Mouse (Mus musculus) liver, embryonic 15.5 days (tissue): ENCODE data around the gene Ubn1. TPM values are rescaled to one million over a fixed set of nuclear protein-coding genes. Genes with fewer than 3 reads are reported as not detected.

Source experiments
- ATAC-seq: fragments of 200-750 bp; cut with Nextera tagmentation; 2 replicates; pipeline ENCODE4 v1.8.0; 2017; ENCODE audit warnings: moderate number of reproducible peaks, mild to moderate bottlenecking, moderate library complexity; ENCODE audit not compliant: insufficient read depth
- H3K27ac ChIP-seq: fragments of 300-500 bp; sonication (generic); replicated peaks from 2 replicates; pipeline ENCODE4 v1.5.1; 2015; ENCODE audit warnings: mild to moderate bottlenecking, inconsistent platforms
- H3K27me3 ChIP-seq: fragments of 300-500 bp; sonication (generic); 2 replicates; pipeline ENCODE4 v1.6.1; 2015; ENCODE audit warnings: mild to moderate bottlenecking, inconsistent platforms
- H3K36me3 ChIP-seq: fragments of 300-500 bp; sonication (generic); replicated peaks from 2 replicates; pipeline ENCODE4 v1.6.1; 2015; ENCODE audit warnings: moderate library complexity, mild to moderate bottlenecking, inconsistent platforms
- H3K4me1 ChIP-seq: fragments of 300-500 bp; sonication (generic); replicated peaks from 2 replicates; pipeline ENCODE4 v1.6.1; 2015; ENCODE audit warnings: inconsistent platforms
- H3K4me2 ChIP-seq: fragments of 300-500 bp; sonication (generic); 2 replicates; pipeline ENCODE4 v1.6.1; 2015; ENCODE audit warnings: moderate library complexity, mild to moderate bottlenecking, inconsistent platforms
- H3K4me3 ChIP-seq: fragments of 300-500 bp; sonication (generic); replicated peaks from 2 replicates; pipeline ENCODE4 v1.5.1; 2015; ENCODE audit warnings: mild to moderate bottlenecking, inconsistent platforms
- H3K9ac ChIP-seq: fragments of 300-500 bp; sonication (generic); 2 replicates; pipeline ENCODE4 v1.6.1; 2015; ENCODE audit warnings: moderate library complexity, mild to moderate bottlenecking, inconsistent platforms
- H3K9me3 ChIP-seq: fragments of 300-500 bp; sonication (generic); replicated peaks from 2 replicates; pipeline ENCODE4 v1.6.1; 2016; ENCODE audit warnings: inconsistent platforms
- WGBS: fragments of 180-500 bp; shearing (Covaris S2); methylation state at CpG from one replicate; pipeline ENCODE4 v1.1.7; 2015; ENCODE audit warnings: mixed read lengths; ENCODE audit not compliant: insufficient replicate concordance; 5-methylcytosine and 5-hydroxymethylcytosine counted together
- polyA plus RNA-seq: library from polyadenylated mRNA; unstranded; fragments of >200 nt; fragmentation: Nextera tagmentation; extraction: Ambion mirVana; gene quantifications from 2 replicates; pipeline ENCODE4 v1.2.1, GENCODE M21; 2015

Ubn1 gene
- polyA plus RNA-seq: 8.5 and 9.5 TPM in 2 replicates

- Histone ChIP-seq H3K4me3 (peak within 1 kb of the TSS; percentile 93), H3K4me1 (peaks cover 32% of the 10 kb centered on the region), H3K36me3 (peaks cover 42% of the 10 kb centered on the region), H3K27ac (peak within 1 kb of the TSS; percentile 98), H3K9ac (peak within 1 kb of the TSS; percentile 96), H3K9me3 (no peaks in the 10 kb centered on the region), H3K4me2 (peak within 1 kb of the TSS; percentile 84), H3K27me3 (no peaks in the 10 kb centered on the region)
- peak; percentile 96 for ATAC-seq
- WGBS: under 1% methylated on average over 56 of the region's 56 CpGs
These were observed at the start of gene Ubn1, which contains the start of gene Glyr1 for GRCm38 (mm10) chr16:5049774-5050234. Gene Ubn1, plus strand, starts transcription at chr16:5050057. Gene Glyr1, minus strand, starts transcription at chr16:5049863.

- Histone ChIP-seq H3K27me3 (0 out of 2 replicates have a peak, but pooled peaks cover 6% of the 10 kb centered on the region), H3K4me1 (peaks cover 7% of the 10 kb centered on the region; the same call in 1 of the 2 replicates), H3K4me3 (no peak overlapping the region), H3K4me2 (no peak overlapping the region), H3K9ac (no peak overlapping the region), H3K9me3 (no peaks in the 10 kb centered on the region), H3K27ac (no peak overlapping the region), H3K36me3 (no peaks in the 10 kb centered on the region)
- WGBS: 43% methylated on average over 3 of the region's 3 CpGs
- no peak for ATAC-seq
These were observed 49.2 kb upstream of the Ubn1 start for GRCm38 (mm10) chr16:5000611-5001010.

- peak within 1 kb of the TSS; percentile 45; the same call in 1 of the 2 replicates for H3K27ac ChIP-seq
- no peak within 1 kb of the TSS for H3K9ac ChIP-seq
These were observed 42.8 kb upstream of the Ubn1 start, which contains the start of gene Smim22 for GRCm38 (mm10) chr16:5007067-5007466. Gene Smim22, plus strand, starts transcription at chr16:5007288.

GRCm38 (mm10) chr16:5007492-5007891 is 42.4 kb upstream of the Ubn1 start:
- H3K4me2 ChIP-seq: peak overlapping the region; percentile 5; the same call in 1 of the 2 replicates
- H3K4me3 ChIP-seq: no peak overlapping the region
- H3K9me3 ChIP-seq: no peaks in the 10 kb centered on the region
- H3K36me3 ChIP-seq: 0 out of 2 replicates have a peak, but pooled peaks cover 3% of the 10 kb centered on the region
- no peak overlapping the region for H3K9ac ChIP-seq
- peaks cover 42% of the 10 kb centered on the region for H3K4me1 ChIP-seq
- H3K27ac ChIP-seq: peak overlapping the region; percentile 45; the same call in 1 of the 2 replicates
- 57% methylated on average over 6 of the region's 6 CpGs for WGBS
- peak; percentile 20; the same call in 1 of the 2 replicates for ATAC-seq
- peaks cover 10% of the 10 kb centered on the region; the same call in 1 of the 2 replicates for H3K27me3 ChIP-seq

More at GRCm38 (mm10) chr16:5007067-5007466, 42.8 kb upstream of the Ubn1 start, which contains the start of gene Smim22:
- Histone ChIP-seq H3K4me1 (peaks cover 38% of the 10 kb centered on the region), H3K9me3 (no peaks in the 10 kb centered on the region), H3K4me3 (no peak within 1 kb of the TSS), H3K4me2 (peak within 1 kb of the TSS; percentile 5; the same call in 1 of the 2 replicates), H3K27me3 (peaks cover 10% of the 10 kb centered on the region; the same call in 1 of the 2 replicates), H3K36me3 (0 out of 2 replicates have a peak, but pooled peaks cover 3% of the 10 kb centered on the region)
- ATAC-seq: peak; percentile 20; the same call in 1 of the 2 replicates
- 63% methylated on average over 5 of the region's 5 CpGs for WGBS

- no peaks in the 10 kb centered on the region for H3K9me3 ChIP-seq
- H3K4me1 ChIP-seq: peaks cover 48% of the 10 kb centered on the region
- 68% methylated on average over 12 of the region's 12 CpGs for WGBS
- peaks cover 10% of the 10 kb centered on the region; the same call in 1 of the 2 replicates for H3K27me3 ChIP-seq
- no peak overlapping the region for H3K9ac ChIP-seq
- H3K36me3 ChIP-seq: 0 out of 2 replicates have a peak, but pooled peaks cover 3% of the 10 kb centered on the region
- ATAC-seq: no peak
- H3K4me3 ChIP-seq: no peak overlapping the region
- peak overlapping the region; percentile 45; the same call in 1 of the 2 replicates for H3K27ac ChIP-seq
- peak overlapping the region; percentile 5; the same call in 1 of the 2 replicates for H3K4me2 ChIP-seq
These were observed 41.8 kb upstream of the Ubn1 start for GRCm38 (mm10) chr16:5008076-5008475.

GRCm38 (mm10) chr16:5010371-5010935 is 39.4 kb upstream of the Ubn1 start:
- H3K4me3 ChIP-seq: no peak overlapping the region
- H3K9me3 ChIP-seq: no peaks in the 10 kb centered on the region
- H3K27me3 ChIP-seq: peaks cover 10% of the 10 kb centered on the region; the same call in 1 of the 2 replicates
- no peak overlapping the region for H3K27ac ChIP-seq
- 80% methylated on average over 10 of the region's 10 CpGs for WGBS
- peak overlapping the region; percentile 13; the same call in 1 of the 2 replicates for H3K4me2 ChIP-seq
- peaks cover 17% of the 10 kb centered on the region for H3K36me3 ChIP-seq
- H3K4me1 ChIP-seq: peaks cover 56% of the 10 kb centered on the region
- ATAC-seq: no peak
- H3K9ac ChIP-seq: no peak overlapping the region

GRCm38 (mm10) chr16:5011285-5011684 is 38.6 kb upstream of the Ubn1 start:
- 0 out of 2 replicates have a peak overlapping the region, but pooled peaks have one; percentile 2 for H3K9ac ChIP-seq
- H3K27me3 ChIP-seq: peaks cover 10% of the 10 kb centered on the region; the same call in 1 of the 2 replicates

GRCm38 (mm10) chr16:5012036-5013005 is 37.5 kb upstream of the Ubn1 start:
- H3K9me3 ChIP-seq: no peaks in the 10 kb centered on the region
- peak overlapping the region; percentile 58 for H3K27ac ChIP-seq
- H3K27me3 ChIP-seq: peaks cover 10% of the 10 kb centered on the region; the same call in 1 of the 2 replicates
- peak overlapping the region; percentile 94 for H3K4me2 ChIP-seq
- 39% methylated on average over 13 of the region's 13 CpGs for WGBS
- peaks cover 52% of the 10 kb centered on the region for H3K4me1 ChIP-seq
- ATAC-seq: peak; percentile 42
- H3K9ac ChIP-seq: peak overlapping the region; percentile 65
- peak overlapping the region; percentile 72 for H3K4me3 ChIP-seq
- peaks cover 36% of the 10 kb centered on the region for H3K36me3 ChIP-seq

More at GRCm38 (mm10) chr16:5011285-5011684, 38.6 kb upstream of the Ubn1 start:
- Histone ChIP-seq H3K4me2 (peak overlapping the region; percentile 94), H3K27ac (peak overlapping the region; percentile 33; the same call in 1 of the 2 replicates), H3K4me3 (no peak overlapping the region), H3K9me3 (no peaks in the 10 kb centered on the region), H3K36me3 (peaks cover 25% of the 10 kb centered on the region), H3K4me1 (peaks cover 56% of the 10 kb centered on the region)
- ATAC-seq: no peak
- WGBS: 47% methylated on average over 7 of the region's 7 CpGs

GRCm38 (mm10) chr16:5013054-5013838 is 36.6 kb upstream of the Ubn1 start, which contains the start of gene Rogdi:
Gene Rogdi, minus strand, starts transcription at chr16:5013553.
- Histone ChIP-seq H3K4me3 (peak within 1 kb of the TSS; percentile 72), H3K4me1 (peaks cover 47% of the 10 kb centered on the region), H3K27ac (peak within 1 kb of the TSS; percentile 58), H3K9ac (peak within 1 kb of the TSS; percentile 65), H3K36me3 (peaks cover 45% of the 10 kb centered on the region), H3K4me2 (peak within 1 kb of the TSS; percentile 94), H3K27me3 (peaks cover 10% of the 10 kb centered on the region; the same call in 1 of the 2 replicates), H3K9me3 (no peaks in the 10 kb centered on the region)
- peak; percentile 90 for ATAC-seq
- WGBS: under 1% methylated on average over 63 of the region's 63 CpGs
